Mouse (Mus musculus): ENCODE results near the gene Prss16.

Gene Prss16

GRCm38 (mm10) chr13:22009642-22010041 lies at the start of gene Prss16:
Gene Prss16, minus strand, starts transcription at chr13:22009742.
- DNase-seq (ENCODE audit: low read depth, low spot score) = no peak

GRCm38 (mm10) chr13:22053754-22054153 lies 44.2 kb upstream of the Prss16 start:
- DNase-seq (ENCODE audit: low read depth, low spot score) = no peak

GRCm38 (mm10) chr13:22051523-22051859 lies 41.9 kb upstream of the Prss16 start:
- no peak for DNase-seq (ENCODE audit: low read depth, low spot score)

- DNase-seq (ENCODE audit: low read depth, low spot score) = peak; percentile 90
Measured at GRCm38 (mm10) chr13:22050591-22051522, 41.3 kb upstream of the Prss16 start.

GRCm38 (mm10) chr13:22049737-22050440 lies 40.3 kb upstream of the Prss16 start:
- peak; percentile 79 for DNase-seq (ENCODE audit: low read depth, low spot score)

- DNase-seq (ENCODE audit: low read depth, low spot score) = no peak
Measured at GRCm38 (mm10) chr13:22049041-22049440, 39.5 kb upstream of the Prss16 start.

- DNase-seq (ENCODE audit: low read depth, low spot score) = no peak
Measured at GRCm38 (mm10) chr13:22045311-22045710, 35.8 kb upstream of the Prss16 start.

GRCm38 (mm10) chr13:22044432-22045155 lies 35.1 kb upstream of the Prss16 start:
- no peak for DNase-seq (ENCODE audit: low read depth, low spot score)

GRCm38 (mm10) chr13:22043503-22044431 lies 34.2 kb upstream of the Prss16 start:
- peak; percentile 72 for DNase-seq (ENCODE audit: low read depth, low spot score)

- DNase-seq (ENCODE audit: low read depth, low spot score) = peak; percentile 96
Measured at GRCm38 (mm10) chr13:22042568-22043502, 33.3 kb upstream of the Prss16 start, which contains the start of the genes Hist1h2ag and Hist1h2bj. Gene Hist1h2ag, minus strand, starts transcription at chr13:22042944. Gene Hist1h2bj, plus strand, starts transcription at chr13:22043214.

- DNase-seq (ENCODE audit: low read depth, low spot score) = peak; percentile 36
Measured at GRCm38 (mm10) chr13:22041651-22042567, 32.4 kb upstream of the Prss16 start.

GRCm38 (mm10) chr13:22041142-22041536 lies 31.6 kb upstream of the Prss16 start, which contains the start of gene Hist1h4i:
Gene Hist1h4i, minus strand, starts transcription at chr13:22041362.
- peak; percentile 92 for DNase-seq (ENCODE audit: low read depth, low spot score)

- peak; percentile 65 for DNase-seq (ENCODE audit: low read depth, low spot score)
Measured at GRCm38 (mm10) chr13:22040464-22041141, 31.1 kb upstream of the Prss16 start.

GRCm38 (mm10) chr13:22039951-22040463 lies 30.5 kb upstream of the Prss16 start:
- no peak for DNase-seq (ENCODE audit: low read depth, low spot score)

GRCm38 (mm10) chr13:22039364-22039763 lies 29.8 kb upstream of the Prss16 start:
- no peak for DNase-seq (ENCODE audit: low read depth, low spot score)

GRCm38 (mm10) chr13:22037415-22037814 lies 27.9 kb upstream of the Prss16 start:
- DNase-seq (ENCODE audit: low read depth, low spot score) = no peak

- no peak for DNase-seq (ENCODE audit: low read depth, low spot score)
Measured at GRCm38 (mm10) chr13:22036986-22037385, 27.4 kb upstream of the Prss16 start.

Data from CD4-positive helper T cell, adult 2 months (primary cell).